Mouse (Mus musculus) limb, embryonic 14.5 days (tissue): ENCODE measurements around the gene Tbck. TPM values are rescaled to one million over a fixed set of nuclear protein-coding genes. Genes with fewer than 3 reads are reported as not detected.

Source experiments
- ATAC-seq: fragments of 200-750 bp; cut with Nextera tagmentation; 2 replicates; pipeline ENCODE4 v1.8.0; 2017; ENCODE audit warnings: low read depth, moderate number of reproducible peaks, moderate TSS enrichment; ENCODE audit not compliant: low FRiP score
- DNase-seq: peaks from one replicate; pipeline ENCODE4 v3.0.0-alpha.2; 2015; ENCODE audit warnings: low spot score
- H3K27ac ChIP-seq: fragments of 300-500 bp; sonication (generic); replicated peaks from 2 replicates; pipeline ENCODE4 v1.5.1; 2014; ENCODE audit warnings: low read depth, mild to moderate bottlenecking, low read length, moderate library complexity, mixed read lengths
- H3K27me3 ChIP-seq: fragments of 300-500 bp; sonication (generic); 2 replicates; pipeline ENCODE4 v1.6.1; 2014; ENCODE audit warnings: low read length, mixed read lengths; ENCODE audit not compliant: control insufficient read depth, insufficient read depth
- H3K36me3 ChIP-seq: fragments of 300-500 bp; sonication (generic); 2 replicates; pipeline ENCODE4 v1.6.1; 2014; ENCODE audit warnings: mild to moderate bottlenecking, low read length, moderate library complexity, mixed read lengths; ENCODE audit not compliant: control insufficient read depth, insufficient read depth
- H3K4me1 ChIP-seq: fragments of 300-500 bp; sonication (generic); 2 replicates; pipeline ENCODE4 v1.6.1; 2014; ENCODE audit warnings: antibody characterized with exemption, low read length, mixed read lengths; ENCODE audit not compliant: control insufficient read depth, insufficient read depth
- H3K4me2 ChIP-seq: fragments of 300-500 bp; sonication (generic); replicated peaks from 2 replicates; pipeline ENCODE4 v1.6.1; 2014; ENCODE audit warnings: low read depth, mild to moderate bottlenecking, low read length, moderate library complexity; ENCODE audit not compliant: severe bottlenecking
- H3K4me3 ChIP-seq: fragments of 300-500 bp; sonication (generic); replicated peaks from 2 replicates; pipeline ENCODE4 v1.5.1; 2014; ENCODE audit warnings: low read length
- H3K9ac ChIP-seq: fragments of 300-500 bp; sonication (generic); 2 replicates; pipeline ENCODE4 v1.6.1; 2014; ENCODE audit warnings: mild to moderate bottlenecking, low read depth, low read length, moderate library complexity; ENCODE audit not compliant: severe bottlenecking
- H3K9me3 ChIP-seq: fragments of 300-500 bp; sonication (generic); 2 replicates; pipeline ENCODE4 v1.6.1; 2016; ENCODE audit warnings: low read length; ENCODE audit not compliant: control insufficient read depth
- POLR2A ChIP-seq: fragments of 200-500 bp; IDR thresholded peaks from 2 replicates; pipeline ENCODE4 v1.8.0; 2012; ENCODE audit warnings: inconsistent platforms, mild to moderate bottlenecking, moderate library complexity, borderline replicate concordance; ENCODE audit not compliant: insufficient read depth, insufficient read length; ENCODE audit errors: extremely low read depth
- WGBS: fragments of 180-500 bp; shearing (Covaris S2); extraction: QIAGEN DNeasy Blood & Tissue Kit; methylation state at CpG from one replicate; pipeline ENCODE4 v1.1.7; 2014; 5-methylcytosine and 5-hydroxymethylcytosine counted together
- polyA plus RNA-seq, 2 experiments: library from polyadenylated mRNA; depleted of rRNA in 1 of 2; stranded (reverse) in 1 of 2; unstranded in 1 of 2; fragments of >200 nt; fragmentation: Nextera tagmentation in 1 of 2; extraction: Ambion mirVana in 1 of 2; gene quantifications; 2 replicates each; pipeline versions ENCODE4 v1.2.1 to v1.2.3; 2012 to 2014

The Tbck gene
- polyA plus RNA-seq, 2 experiments, result 7.4 to 19.1 TPM

DNA sequence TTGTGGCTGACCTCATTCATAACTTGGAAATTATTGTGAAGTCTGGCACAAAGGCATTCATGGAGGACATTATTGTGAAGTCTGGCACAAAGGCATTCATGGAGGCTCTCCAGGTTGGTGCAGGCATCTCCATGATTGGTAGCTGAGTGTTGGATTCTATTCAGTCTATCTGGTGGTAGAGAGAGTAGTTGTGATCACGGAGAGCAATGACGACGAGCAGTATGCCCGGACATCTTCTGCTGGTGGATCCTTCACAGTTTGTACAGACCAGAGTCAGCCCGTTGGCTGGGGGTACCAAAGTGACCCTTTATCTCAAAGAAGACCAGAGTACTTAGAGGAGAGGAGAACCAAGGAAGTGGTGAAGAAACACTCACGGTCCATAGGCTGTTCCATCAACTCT lies 158.7 kb downstream of the Tbck start:
- Histone ChIP-seq H3K27ac (no peak overlapping the region), H3K4me1 (no peaks in the 10 kb centered on the region), H3K4me3 (no peak overlapping the region), H3K9ac (no peak overlapping the region), H3K36me3 (peaks cover 26% of the 10 kb centered on the region), H3K4me2 (no peak overlapping the region), H3K27me3 (no peaks in the 10 kb centered on the region), H3K9me3 (no peaks in the 10 kb centered on the region)
- 94% methylated on average over 6 of the region's 6 CpGs for WGBS
- ATAC-seq, result no peak
- DNase-seq, result no peak
- no peak for TF ChIP-seq POLR2A

DNA sequence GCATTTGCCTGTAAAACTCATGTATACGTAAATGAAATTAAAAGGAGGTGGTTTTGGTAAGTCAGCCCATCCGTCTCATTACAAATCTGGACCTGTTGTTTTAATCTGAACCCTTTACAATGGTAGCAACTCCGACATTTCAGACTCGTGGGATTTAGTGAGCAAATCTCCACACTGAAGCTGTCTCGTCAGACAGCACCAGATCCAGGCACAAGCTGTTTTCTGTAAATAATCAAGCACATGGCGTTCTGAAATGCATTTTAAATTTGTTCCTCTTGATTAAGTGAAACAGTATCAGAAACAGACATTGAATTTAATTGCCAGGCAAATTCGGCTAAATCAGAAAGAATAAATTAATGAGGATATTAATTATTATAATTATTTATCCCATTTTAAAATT lies 165.7 kb downstream of the Tbck start:
- Histone ChIP-seq H3K27me3 (no peaks in the 10 kb centered on the region), H3K9ac (no peak overlapping the region), H3K4me3 (no peak overlapping the region), H3K36me3 (no peaks in the 10 kb centered on the region), H3K4me2 (no peak overlapping the region), H3K4me1 (peaks cover 10% of the 10 kb centered on the region; the same call in 1 of the 2 replicates), H3K9me3 (no peaks in the 10 kb centered on the region), H3K27ac (no peak overlapping the region)
- DNase-seq (no peak), ATAC-seq (no peak)
- 58% methylated on average over 7 of the region's 7 CpGs for WGBS
- no peak for TF ChIP-seq POLR2A

DNA sequence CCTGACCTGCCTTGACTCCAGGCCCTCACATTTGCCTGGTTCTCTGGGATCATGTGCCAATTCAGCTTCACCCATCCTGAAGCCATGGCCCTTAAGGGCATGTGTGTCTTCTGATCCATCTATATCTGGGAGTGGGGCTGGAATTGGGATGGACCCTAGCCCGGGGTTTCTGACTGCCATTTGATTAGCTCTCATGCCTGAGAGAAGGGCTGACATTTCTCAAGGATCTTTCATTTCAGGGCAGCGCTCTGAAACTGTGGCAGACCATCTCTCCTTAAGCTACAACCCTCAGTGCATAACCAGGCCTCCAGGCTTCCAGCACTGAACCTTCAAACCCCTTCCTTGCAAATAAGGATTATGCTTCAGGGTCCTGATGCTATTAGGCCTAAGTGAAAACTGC lies 166.5 kb downstream of the Tbck start:
- Histone ChIP-seq H3K9me3 (no peaks in the 10 kb centered on the region), H3K4me1 (peaks cover 10% of the 10 kb centered on the region; the same call in 1 of the 2 replicates), H3K27me3 (no peaks in the 10 kb centered on the region), H3K4me3 (no peak overlapping the region), H3K4me2 (no peak overlapping the region), H3K27ac (no peak overlapping the region), H3K36me3 (no peaks in the 10 kb centered on the region), H3K9ac (no peak overlapping the region)
- no peak for TF ChIP-seq POLR2A
- WGBS, result 76% methylated on average over 2 of the region's 2 CpGs
- DNase-seq (no peak), ATAC-seq (no peak)

DNA sequence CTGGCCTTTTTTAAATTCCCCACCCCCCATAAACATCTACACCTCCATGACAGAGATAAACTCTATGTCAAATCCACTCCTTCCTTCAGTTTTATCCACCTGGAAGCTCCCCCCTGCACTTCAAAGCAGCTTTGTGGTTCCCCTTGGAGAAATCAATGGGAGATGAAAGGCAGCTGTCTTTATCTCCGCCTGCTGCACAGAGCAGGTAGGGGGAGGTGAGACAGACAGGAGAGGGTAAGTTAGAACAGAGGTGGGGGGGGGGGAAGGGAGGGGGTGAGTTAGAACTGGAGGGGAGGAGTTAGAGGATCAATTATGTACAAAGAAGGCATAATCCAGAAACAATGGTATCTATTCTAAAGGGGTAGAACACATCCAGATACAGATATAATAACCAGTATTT lies 167.5 kb downstream of the Tbck start:
- WGBS, result 41% methylated on average over 1 of the region's 1 CpGs
- Histone ChIP-seq H3K27ac (no peak overlapping the region), H3K9ac (no peak overlapping the region), H3K36me3 (no peaks in the 10 kb centered on the region), H3K27me3 (no peaks in the 10 kb centered on the region), H3K4me3 (no peak overlapping the region), H3K9me3 (no peaks in the 10 kb centered on the region), H3K4me2 (no peak overlapping the region), H3K4me1 (peaks cover 13% of the 10 kb centered on the region; the same call in 1 of the 2 replicates)
- DNase-seq (no peak), ATAC-seq (no peak)
- no peak for TF ChIP-seq POLR2A

DNA sequence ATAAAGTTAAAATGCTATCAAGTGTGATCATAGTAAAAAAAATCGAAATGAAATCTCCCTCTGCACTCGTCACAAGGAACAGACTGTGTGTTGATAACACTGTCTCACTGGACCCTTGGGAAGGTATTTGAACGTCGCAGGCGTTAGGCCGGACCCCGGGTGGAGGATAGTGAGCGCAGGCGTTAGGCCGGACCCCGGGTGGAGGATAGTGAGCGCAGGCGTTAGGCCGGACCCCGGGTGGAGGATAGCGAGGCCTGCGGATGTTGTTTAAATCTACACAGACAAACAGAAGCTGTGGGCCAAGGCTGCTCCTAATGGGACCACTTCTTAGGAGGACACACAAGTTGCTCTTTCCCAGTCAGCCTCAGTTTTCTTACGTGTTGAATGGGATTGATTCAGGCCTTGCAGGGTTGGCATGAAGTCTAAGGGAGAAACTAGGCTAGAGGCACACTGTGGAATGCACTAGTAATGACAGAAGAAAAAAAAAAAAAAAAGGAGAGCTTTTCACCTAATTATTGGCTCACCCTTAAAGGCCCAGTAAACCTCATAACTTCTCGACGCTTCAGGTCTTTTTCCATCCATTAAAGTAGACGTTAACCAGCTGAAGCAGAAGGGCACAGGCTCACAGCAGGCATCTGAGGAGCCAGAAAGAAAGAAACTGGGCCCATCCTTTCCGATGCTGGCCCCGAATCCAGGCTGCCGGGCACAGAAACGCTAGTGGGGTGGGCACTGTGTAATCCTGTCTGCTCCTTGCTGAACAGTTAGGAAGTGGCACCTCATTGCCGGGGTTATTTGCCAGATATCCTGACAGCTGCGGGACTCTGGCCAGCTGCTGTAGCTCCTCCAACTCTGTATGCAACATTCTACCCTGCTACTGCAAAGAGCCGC lies 168.1 kb downstream of the Tbck start:
- H3K9ac ChIP-seq, result no peak overlapping the region; the same call in 1 of the 2 replicates
- WGBS, result 44% methylated on average over 28 of the region's 28 CpGs
- no peaks in the 10 kb centered on the region for H3K36me3 ChIP-seq
- H3K4me2 ChIP-seq, result peak overlapping the region; percentile 29
- no peak for TF ChIP-seq POLR2A
- H3K27ac ChIP-seq, result no peak overlapping the region
- peaks cover 13% of the 10 kb centered on the region; the same call in 1 of the 2 replicates for H3K4me1 ChIP-seq
- peak; percentile 63 for ATAC-seq
- no peak overlapping the region for H3K4me3 ChIP-seq
- no peaks in the 10 kb centered on the region for H3K9me3 ChIP-seq
- peak; percentile 58 for DNase-seq
- no peaks in the 10 kb centered on the region for H3K27me3 ChIP-seq
